Mouse (Mus musculus) spleen, embryonic (tissue): ENCODE results near the gene Ube4b.
"Not testable (repeated sequence)": the region's sequence is repeated elsewhere in the genome, so short reads cannot be mapped to it uniquely, and the experiment has no call there.

Experiments used
- CTCF ChIA-PET: fragments of 350-600 bp; sonication (Branson Sonifier 250); formaldehyde crosslinking; loops from one replicate; lab custom pipeline; 2022; lab: Charles Lee

Ube4b gene

GRCm38 (mm10) chr4:149426325-149427199 is at the start of gene Ube4b:
Ube4b (minus strand) TSS chr4:149426749.
- CTCF ChIA-PET = no interaction called here

GRCm38 (mm10) chr4:149475096-149475495 is 48.5 kb upstream of the Ube4b start:
- CTCF ChIA-PET = no interaction called here

- CTCF ChIA-PET = no interaction called here
These were observed 43.0 kb upstream of the Ube4b start for GRCm38 (mm10) chr4:149469557-149469956.

GRCm38 (mm10) chr4:149463435-149463950 is 36.9 kb upstream of the Ube4b start:
- CTCF ChIA-PET = no interaction called here

GRCm38 (mm10) chr4:149462305-149462971 is 35.9 kb upstream of the Ube4b start:
- CTCF ChIA-PET = interaction anchor here (1.0 kb wide), 1 partner anchor 69 kb away, joined by 3 read pairs; no protein-coding TSS in a partner anchor

GRCm38 (mm10) chr4:149461579-149462304 is 35.2 kb upstream of the Ube4b start:
- CTCF ChIA-PET = no interaction called here

GRCm38 (mm10) chr4:149460475-149460874 is 33.9 kb upstream of the Ube4b start:
- CTCF ChIA-PET = not testable (repeated sequence)

- CTCF ChIA-PET = interaction anchor here (0.7 kb wide), 1 partner anchor 42 kb away, joined by 9 read pairs; no protein-coding TSS in a partner anchor
These were observed 32.9 kb upstream of the Ube4b start for GRCm38 (mm10) chr4:149459425-149459824.

GRCm38 (mm10) chr4:149458526-149458925 is 32.0 kb upstream of the Ube4b start:
- CTCF ChIA-PET = no interaction called here

- CTCF ChIA-PET = interaction anchor here (0.7 kb wide), 1 partner anchor 115 kb away, joined by 3 read pairs; no protein-coding TSS in a partner anchor
These were observed 31.4 kb upstream of the Ube4b start for GRCm38 (mm10) chr4:149457831-149458430.

- CTCF ChIA-PET = interaction anchor here (0.7 kb wide), 1 partner anchor 116 kb away, joined by 3 read pairs; no protein-coding TSS in a partner anchor
These were observed 30.6 kb upstream of the Ube4b start for GRCm38 (mm10) chr4:149457163-149457562.

GRCm38 (mm10) chr4:149454879-149455278 is 28.3 kb upstream of the Ube4b start, which contains the start of gene Rbp7:
Rbp7 (minus strand) TSS chr4:149454978.
- CTCF ChIA-PET = no interaction called here

- CTCF ChIA-PET = no interaction called here
These were observed 27.7 kb upstream of the Ube4b start for GRCm38 (mm10) chr4:149454263-149454662.

- CTCF ChIA-PET = no interaction called here
These were observed 27.1 kb upstream of the Ube4b start for GRCm38 (mm10) chr4:149453656-149454055.

- CTCF ChIA-PET = interaction anchor here (0.6 to 0.7 kb wide), 2 partner anchors 54 to 204 kb away, joined by 3 to 4 read pairs; no protein-coding TSS in a partner anchor
These were observed 24.1 kb upstream of the Ube4b start for GRCm38 (mm10) chr4:149450636-149451035.

- CTCF ChIA-PET = no interaction called here
These were observed 19.8 kb upstream of the Ube4b start for GRCm38 (mm10) chr4:149446309-149446708.

GRCm38 (mm10) chr4:149445868-149446267 is 19.3 kb upstream of the Ube4b start:
- CTCF ChIA-PET = no interaction called here

GRCm38 (mm10) chr4:149444964-149445701 is 18.6 kb upstream of the Ube4b start:
- CTCF ChIA-PET = no interaction called here

- CTCF ChIA-PET = no interaction called here
These were observed 17.9 kb upstream of the Ube4b start for GRCm38 (mm10) chr4:149444465-149444864.

- CTCF ChIA-PET = no interaction called here
These were observed 15.9 kb upstream of the Ube4b start for GRCm38 (mm10) chr4:149442436-149442835.
